Mouse (Mus musculus): ENCODE measurements around the gene M1ap. TPM values are rescaled to one million over a fixed set of nuclear protein-coding genes. Genes with fewer than 3 reads are reported as not detected.

The M1ap gene
- polyA plus RNA-seq, 1 experiment from 2014 or later = 1.2 TPM

DNA sequence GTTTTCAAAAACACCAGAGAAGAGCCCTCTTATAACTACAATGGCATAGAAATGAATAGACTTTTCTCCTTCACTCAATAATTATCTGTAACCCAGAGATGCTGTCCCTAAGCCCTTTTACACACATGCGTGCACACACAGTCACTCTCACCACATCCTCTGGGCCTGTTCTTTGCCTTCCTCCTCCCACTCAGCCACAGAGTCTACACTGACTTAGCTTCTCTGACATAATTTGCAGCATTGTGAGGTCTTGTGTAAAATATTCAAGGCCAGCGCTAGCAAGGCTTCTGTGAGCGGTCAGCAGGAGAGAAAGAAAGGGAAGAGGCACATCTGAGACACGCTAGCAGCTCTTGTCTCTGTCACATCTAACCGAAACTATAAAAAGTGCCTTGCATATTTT is 66.7 kb downstream of the M1ap start:
- no peaks in the 10 kb centered on the region for H3K4me1 ChIP-seq
- no peak overlapping the region for H3K4me3 ChIP-seq (replicated peaks)
- H3K27ac ChIP-seq = no peak overlapping the region
- no peaks in the 10 kb centered on the region for H3K36me3 ChIP-seq
- ATAC-seq (ENCODE audit: insufficient read depth, low FRiP score, low read depth) = no peak
- H3K4me2 ChIP-seq = no peak overlapping the region
- H3K9me3 ChIP-seq = no peaks in the 10 kb centered on the region
- WGBS = 73% methylated on average over 5 of the region's 5 CpGs
- H3K27me3 ChIP-seq (replicated peaks) = no peaks in the 10 kb centered on the region
- no peak overlapping the region for H3K9ac ChIP-seq

DNA sequence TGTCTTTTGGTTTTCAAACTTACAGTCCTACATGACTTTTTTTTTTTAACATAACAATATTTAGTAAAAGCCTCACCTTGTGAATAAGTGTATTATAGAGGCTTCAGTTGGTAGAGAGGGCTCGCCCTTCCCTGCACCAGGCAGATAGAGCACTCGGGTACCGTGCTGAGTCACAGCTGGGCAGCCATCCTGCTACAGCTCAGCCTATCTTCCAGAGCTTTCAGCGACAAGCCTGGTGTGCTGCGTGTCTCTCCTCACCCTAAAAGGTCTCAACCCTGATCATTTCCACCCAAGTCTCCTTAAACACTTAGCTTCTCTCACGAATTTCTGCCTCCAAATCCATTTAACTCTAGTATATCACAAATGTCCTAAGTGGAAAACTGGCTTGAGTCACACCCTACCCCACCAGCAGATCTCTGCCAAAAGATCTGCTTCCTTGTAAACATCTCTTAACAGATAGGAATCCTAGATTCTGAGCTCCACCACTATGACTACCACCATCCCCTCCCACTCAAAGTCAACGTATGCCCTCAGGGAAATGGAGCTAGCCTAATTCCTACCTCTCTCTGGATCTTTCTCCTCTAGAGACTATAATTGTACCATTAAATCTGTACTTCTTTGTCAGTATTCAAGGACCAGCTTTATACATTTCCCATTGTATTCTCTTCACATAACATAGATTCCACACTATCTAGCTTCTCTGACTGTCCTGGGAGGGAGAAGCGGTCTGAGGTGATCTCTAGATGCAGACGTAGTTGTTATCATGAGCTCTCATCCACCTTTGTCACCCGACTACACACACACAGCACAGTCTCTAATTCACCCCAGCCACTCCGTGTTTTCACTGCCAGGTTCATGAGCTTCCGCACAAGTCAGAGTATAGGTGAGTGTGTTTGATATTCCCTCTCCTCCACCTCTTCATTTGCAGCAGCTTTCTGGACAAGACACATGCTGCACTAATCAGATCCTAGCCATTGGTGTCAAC is 68.1 kb downstream of the M1ap start:
- H3K9me3 ChIP-seq = no peaks in the 10 kb centered on the region
- H3K36me3 ChIP-seq = no peaks in the 10 kb centered on the region
- no peak overlapping the region for H3K4me3 ChIP-seq (replicated peaks)
- no peak overlapping the region for H3K9ac ChIP-seq
- H3K27me3 ChIP-seq (replicated peaks) = no peaks in the 10 kb centered on the region
- no peaks in the 10 kb centered on the region for H3K4me1 ChIP-seq
- WGBS = 64% methylated on average over 12 of the region's 12 CpGs
- no peak overlapping the region for H3K4me2 ChIP-seq
- 0 out of 2 replicates have a peak overlapping the region, but pooled peaks have one; percentile 4 for H3K27ac ChIP-seq
- peak; percentile 96 for ATAC-seq (ENCODE audit: insufficient read depth, low FRiP score, low read depth)

DNA sequence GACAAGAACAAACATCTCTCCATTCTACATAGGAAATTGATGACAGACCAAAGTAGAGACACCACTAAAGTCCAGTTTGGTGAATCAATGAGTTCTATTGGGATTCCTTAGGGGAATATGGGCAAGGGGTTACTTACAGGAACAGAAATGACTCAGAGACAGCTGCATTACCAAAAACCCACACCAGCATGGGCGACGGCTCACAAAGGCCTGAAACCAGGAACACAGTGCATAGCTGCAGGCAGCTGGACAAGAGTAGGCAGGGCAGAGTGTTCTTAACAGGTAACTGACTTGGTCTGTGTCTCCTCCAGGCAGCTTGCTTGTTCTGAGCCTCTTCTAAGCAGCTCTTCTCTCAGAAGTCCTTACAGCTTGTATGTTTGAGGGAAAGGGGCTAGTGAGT is 69.0 kb downstream of the M1ap start:
- Histone ChIP-seq H3K27ac (no peak overlapping the region), H3K4me2 (no peak overlapping the region), H3K27me3 (replicated peaks) (no peaks in the 10 kb centered on the region), H3K4me3 (replicated peaks) (no peak overlapping the region), H3K4me1 (no peaks in the 10 kb centered on the region), H3K9ac (no peak overlapping the region), H3K9me3 (no peaks in the 10 kb centered on the region), H3K36me3 (no peaks in the 10 kb centered on the region)
- 80% methylated on average over 2 of the region's 2 CpGs for WGBS
- no peak for ATAC-seq (ENCODE audit: insufficient read depth, low FRiP score, low read depth)

DNA sequence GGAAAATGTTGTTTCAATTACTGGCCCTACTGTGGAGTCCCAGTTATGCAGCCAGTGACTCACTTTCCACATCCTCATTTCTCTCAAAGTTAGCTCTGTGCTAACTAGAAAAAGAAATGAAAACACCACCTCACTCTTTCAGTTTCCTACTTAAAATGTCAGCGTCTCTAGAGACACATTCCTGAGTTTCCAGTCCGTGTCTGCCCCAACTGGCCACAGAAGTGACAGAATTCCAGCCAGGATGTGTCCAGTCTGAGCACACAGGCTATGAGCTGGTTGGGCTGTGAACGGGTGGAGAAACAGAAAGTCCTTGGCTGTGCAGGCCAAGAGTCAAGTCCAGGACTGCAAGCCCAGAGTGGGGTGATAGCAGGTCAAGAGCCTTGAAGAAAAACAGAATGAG is 70.5 kb downstream of the M1ap start:
- H3K9me3 ChIP-seq = no peaks in the 10 kb centered on the region
- no peaks in the 10 kb centered on the region for H3K4me1 ChIP-seq
- H3K4me3 ChIP-seq (replicated peaks) = no peak overlapping the region
- H3K27ac ChIP-seq = no peak overlapping the region
- H3K9ac ChIP-seq = no peak overlapping the region
- 56% methylated on average over 3 of the region's 3 CpGs for WGBS
- H3K36me3 ChIP-seq = no peaks in the 10 kb centered on the region
- no peak for ATAC-seq (ENCODE audit: insufficient read depth, low FRiP score, low read depth)
- no peaks in the 10 kb centered on the region for H3K27me3 ChIP-seq (replicated peaks)
- no peak overlapping the region for H3K4me2 ChIP-seq

DNA sequence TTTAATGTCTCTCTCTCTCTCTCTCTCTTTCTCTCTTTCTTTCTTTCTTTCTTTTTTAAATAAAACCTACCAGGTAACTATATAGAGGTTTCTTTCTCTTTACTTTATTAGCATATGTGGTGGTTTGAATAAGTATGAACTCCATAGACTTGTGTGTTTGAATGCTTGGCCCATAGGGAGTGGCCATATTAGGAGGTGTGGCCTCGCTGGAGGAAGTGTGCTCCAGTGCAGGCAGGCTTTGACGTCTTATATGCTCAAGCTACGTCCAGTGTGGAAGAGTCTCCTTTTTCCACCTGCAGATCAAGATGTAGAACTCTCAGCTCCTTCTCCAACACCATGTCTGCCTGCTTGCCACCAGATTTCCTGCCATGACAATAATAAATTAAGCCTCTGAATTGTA is 72.3 kb downstream of the M1ap start:
- Histone ChIP-seq H3K4me2 (no peak overlapping the region), H3K9ac (no peak overlapping the region), H3K36me3 (no peaks in the 10 kb centered on the region), H3K4me1 (no peaks in the 10 kb centered on the region), H3K27ac (no peak overlapping the region), H3K4me3 (replicated peaks) (no peak overlapping the region), H3K27me3 (replicated peaks) (no peaks in the 10 kb centered on the region), H3K9me3 (no peaks in the 10 kb centered on the region)
- no peak for ATAC-seq (ENCODE audit: insufficient read depth, low FRiP score, low read depth)
- 82% methylated on average over 3 of the region's 3 CpGs for WGBS

DNA sequence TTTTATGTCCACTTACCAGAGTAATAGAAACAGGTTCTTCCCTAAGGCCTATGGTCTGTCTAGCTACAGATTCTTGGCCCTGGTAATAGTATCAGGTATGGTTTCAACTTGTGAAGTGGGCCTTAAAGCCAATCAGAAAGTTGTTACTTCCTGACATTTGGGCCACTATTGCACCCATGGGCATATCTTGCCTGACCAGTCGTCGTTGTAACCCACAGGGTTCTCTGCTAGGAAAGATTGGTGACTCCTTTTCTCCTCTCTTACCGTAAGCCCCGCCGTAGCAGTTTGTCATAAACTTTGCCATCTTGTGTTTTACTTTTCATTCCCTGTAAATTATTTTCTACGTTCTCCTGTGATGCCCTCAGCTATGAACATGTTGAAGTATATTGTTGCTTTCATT is 73.4 kb downstream of the M1ap start:
- Histone ChIP-seq H3K27ac (no peak overlapping the region), H3K9ac (no peak overlapping the region), H3K4me2 (no peak overlapping the region), H3K4me1 (no peaks in the 10 kb centered on the region), H3K27me3 (replicated peaks) (no peaks in the 10 kb centered on the region), H3K4me3 (replicated peaks) (no peak overlapping the region), H3K9me3 (no peaks in the 10 kb centered on the region), H3K36me3 (no peaks in the 10 kb centered on the region)
- ATAC-seq (ENCODE audit: insufficient read depth, low FRiP score, low read depth) = no peak
- WGBS = 86% methylated on average over 6 of the region's 6 CpGs

DNA sequence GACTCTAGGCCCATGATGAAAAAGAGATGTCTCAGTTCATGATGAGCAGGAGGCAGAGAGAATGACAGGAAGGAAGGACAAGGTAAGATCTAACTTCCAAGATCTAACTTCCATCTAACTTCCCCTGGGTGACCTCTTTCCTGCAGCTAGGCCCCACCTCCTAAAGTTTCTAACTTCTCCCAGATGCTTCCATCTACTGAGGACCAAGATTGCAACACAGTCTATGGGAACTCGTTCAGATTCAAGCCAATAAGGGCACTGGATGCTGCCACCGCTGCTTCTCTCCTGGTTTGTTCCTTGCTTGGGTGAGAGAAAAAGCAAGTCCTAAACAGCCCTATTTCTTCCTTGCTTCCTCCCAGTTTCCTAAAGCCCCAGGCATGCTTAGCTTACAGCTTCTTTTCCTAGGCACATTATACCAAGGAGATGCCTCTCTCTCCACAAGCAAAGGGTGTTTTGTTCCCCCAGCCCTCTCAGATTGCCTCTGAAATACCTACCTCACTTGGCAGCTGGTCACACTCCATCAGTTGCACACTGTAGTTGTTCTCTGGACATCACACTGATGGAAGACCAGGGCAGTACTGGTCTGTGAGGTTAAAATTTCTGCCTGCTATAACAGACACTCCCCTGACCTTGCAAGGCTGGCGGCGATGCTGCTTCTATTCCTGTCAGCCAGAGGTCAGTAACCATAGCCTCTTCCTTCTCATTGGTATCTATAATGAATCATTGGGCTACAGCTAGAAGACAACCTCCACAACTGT is 74.3 kb downstream of the M1ap start:
- H3K4me1 ChIP-seq = no peaks in the 10 kb centered on the region
- ATAC-seq (ENCODE audit: insufficient read depth, low FRiP score, low read depth) = no peak
- H3K27me3 ChIP-seq (replicated peaks) = no peaks in the 10 kb centered on the region
- H3K4me3 ChIP-seq (replicated peaks) = no peak overlapping the region
- H3K9ac ChIP-seq = no peak overlapping the region
- 76% methylated on average over 4 of the region's 4 CpGs for WGBS
- H3K4me2 ChIP-seq = no peak overlapping the region
- no peak overlapping the region for H3K27ac ChIP-seq
- no peaks in the 10 kb centered on the region for H3K9me3 ChIP-seq
- H3K36me3 ChIP-seq = no peaks in the 10 kb centered on the region

DNA sequence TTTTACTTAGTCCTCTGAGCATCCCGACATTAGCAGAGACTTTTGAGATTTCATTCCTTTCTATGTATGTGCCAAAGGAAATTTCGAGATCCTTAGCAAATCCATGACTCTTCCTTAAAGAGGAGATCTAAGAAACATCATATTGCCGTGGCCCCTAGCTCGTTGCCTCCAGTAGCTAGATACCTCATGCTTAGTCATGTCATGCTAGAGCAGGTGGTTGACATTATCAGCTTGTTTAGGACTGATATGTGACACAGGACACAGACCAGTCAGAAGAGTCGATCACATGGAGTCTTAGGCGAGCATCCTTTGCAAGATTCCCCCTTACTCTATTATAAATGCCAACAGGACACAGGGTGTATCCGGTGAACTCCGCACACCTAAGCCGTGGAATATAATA is 76.3 kb downstream of the M1ap start:
- peak; percentile 79; the same call in 1 of the 2 replicates for ATAC-seq (ENCODE audit: insufficient read depth, low FRiP score, low read depth)
- Histone ChIP-seq H3K4me2 (no peak overlapping the region), H3K9ac (no peak overlapping the region), H3K9me3 (no peaks in the 10 kb centered on the region), H3K27ac (no peak overlapping the region), H3K27me3 (replicated peaks) (no peaks in the 10 kb centered on the region), H3K4me1 (no peaks in the 10 kb centered on the region), H3K36me3 (no peaks in the 10 kb centered on the region), H3K4me3 (replicated peaks) (no peak overlapping the region)
- WGBS = 83% methylated on average over 9 of the region's 9 CpGs

DNA sequence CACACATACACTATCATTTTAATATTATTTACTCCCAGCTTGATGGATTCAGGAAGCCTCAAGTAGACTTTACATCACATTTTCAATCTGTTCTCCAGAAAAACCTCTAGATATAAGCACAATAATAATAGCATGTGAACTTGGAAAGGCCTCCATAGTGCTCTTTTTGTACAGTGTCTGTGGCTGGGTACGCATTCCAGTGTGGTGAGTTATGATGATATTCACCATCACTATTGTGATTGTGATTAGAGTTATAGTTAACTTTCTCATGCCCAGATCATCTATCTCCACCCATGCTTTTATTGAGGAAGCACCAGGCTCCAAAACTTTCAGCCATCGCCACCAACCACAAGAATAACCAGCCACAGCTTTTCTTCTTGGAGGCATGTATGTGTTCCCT is 77.1 kb downstream of the M1ap start:
- Histone ChIP-seq H3K36me3 (no peaks in the 10 kb centered on the region), H3K9me3 (no peaks in the 10 kb centered on the region), H3K4me2 (no peak overlapping the region), H3K27ac (no peak overlapping the region), H3K9ac (no peak overlapping the region), H3K4me1 (no peaks in the 10 kb centered on the region), H3K4me3 (replicated peaks) (no peak overlapping the region), H3K27me3 (replicated peaks) (no peaks in the 10 kb centered on the region)
- no peak for ATAC-seq (ENCODE audit: insufficient read depth, low FRiP score, low read depth)
- WGBS = 86% methylated on average over 2 of the region's 2 CpGs

DNA sequence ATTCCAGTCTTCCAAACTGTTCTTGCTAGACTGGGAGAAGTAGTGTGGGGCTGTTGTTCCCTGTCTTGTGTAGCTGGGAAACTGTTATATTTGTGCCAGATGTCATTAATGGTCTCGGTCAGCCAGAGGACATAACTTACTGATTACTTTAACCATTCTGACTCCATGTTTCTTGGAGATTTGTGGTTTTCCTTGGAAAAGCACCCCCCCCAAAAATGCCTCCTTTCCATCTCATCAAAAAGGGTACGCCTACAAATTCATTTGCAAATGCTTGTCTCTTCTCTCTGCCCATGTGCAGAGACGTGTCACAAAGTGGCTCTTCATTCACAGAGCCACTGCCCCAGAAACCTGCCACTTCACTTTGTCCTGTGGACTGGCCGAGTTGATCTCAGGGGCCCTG is 77.7 kb downstream of the M1ap start:
- H3K9me3 ChIP-seq = no peaks in the 10 kb centered on the region
- H3K4me1 ChIP-seq = no peaks in the 10 kb centered on the region
- H3K27ac ChIP-seq = no peak overlapping the region
- no peaks in the 10 kb centered on the region for H3K27me3 ChIP-seq (replicated peaks)
- H3K4me2 ChIP-seq = no peak overlapping the region
- no peak overlapping the region for H3K4me3 ChIP-seq (replicated peaks)
- no peak for ATAC-seq (ENCODE audit: insufficient read depth, low FRiP score, low read depth)
- WGBS = 59% methylated on average over 4 of the region's 4 CpGs
- H3K9ac ChIP-seq = no peak overlapping the region
- H3K36me3 ChIP-seq = no peaks in the 10 kb centered on the region

DNA sequence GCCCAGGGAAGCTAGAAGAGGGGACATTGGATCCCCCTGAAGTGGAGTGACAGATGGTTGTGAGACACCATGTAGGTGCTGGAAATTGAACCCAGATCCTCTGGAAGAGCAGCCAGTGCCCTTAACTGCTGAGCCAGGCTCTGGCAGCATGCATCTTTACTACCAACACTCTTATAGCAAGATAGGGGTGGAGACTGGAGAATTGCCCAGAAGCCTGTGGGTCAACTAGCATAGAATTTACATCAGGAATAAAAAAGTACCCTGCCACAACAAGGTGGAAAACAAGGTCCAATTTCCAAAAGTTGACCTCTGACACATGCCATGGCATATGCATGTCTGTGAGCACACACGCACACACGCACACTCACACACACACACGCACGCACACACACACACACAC is 78.5 kb downstream of the M1ap start:
- Histone ChIP-seq H3K4me2 (no peak overlapping the region), H3K27me3 (replicated peaks) (no peaks in the 10 kb centered on the region), H3K36me3 (no peaks in the 10 kb centered on the region), H3K9me3 (no peaks in the 10 kb centered on the region), H3K27ac (no peak overlapping the region), H3K4me3 (replicated peaks) (no peak overlapping the region), H3K9ac (no peak overlapping the region), H3K4me1 (no peaks in the 10 kb centered on the region)
- ATAC-seq (ENCODE audit: insufficient read depth, low FRiP score, low read depth) = no peak
- WGBS = 92% methylated on average over 4 of the region's 4 CpGs

DNA sequence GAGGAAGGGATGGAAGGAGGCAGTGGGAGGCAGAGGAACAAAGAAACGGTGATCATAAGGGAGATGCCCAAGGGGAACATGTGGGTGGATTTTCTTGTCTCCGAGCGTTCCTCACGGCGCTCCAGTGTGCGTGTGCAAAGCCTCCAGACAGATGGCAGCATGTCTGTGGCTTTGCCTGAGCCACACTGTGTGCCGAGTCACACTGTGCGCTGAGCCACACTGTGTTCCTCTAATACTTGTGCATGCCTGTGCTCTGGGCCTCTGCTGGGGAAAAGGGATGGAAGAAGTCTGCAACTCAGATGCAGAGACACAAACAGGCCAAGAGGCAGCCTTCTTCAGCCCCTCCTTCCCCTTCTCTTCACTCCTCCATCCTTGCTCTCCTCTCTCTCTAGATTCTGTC is 80.6 kb downstream of the M1ap start:
- no peak overlapping the region for H3K4me3 ChIP-seq (replicated peaks)
- no peaks in the 10 kb centered on the region for H3K36me3 ChIP-seq
- no peaks in the 10 kb centered on the region for H3K9me3 ChIP-seq
- H3K4me2 ChIP-seq = no peak overlapping the region
- 74% methylated on average over 8 of the region's 8 CpGs for WGBS
- H3K27me3 ChIP-seq (replicated peaks) = peaks cover 7% of the 10 kb centered on the region; the same call in 1 of the 2 replicates
- H3K4me1 ChIP-seq = peaks cover 3% of the 10 kb centered on the region
- ATAC-seq (ENCODE audit: insufficient read depth, low FRiP score, low read depth) = no peak
- no peak overlapping the region for H3K27ac ChIP-seq
- no peak overlapping the region for H3K9ac ChIP-seq
